Mouse (Mus musculus) ovary, adult 18-20 months (tissue): Measurements from ENCODE around the gene Tmed8.
A peak's percentile ranks its signal among the peaks of the same experiment; 100 is the strongest.
"Not testable (repeated sequence)": the region's sequence is repeated elsewhere in the genome, so short reads cannot be mapped to it uniquely, and the experiment has no call there.

Experiments used
- DNase-seq: peaks from one replicate; pipeline ENCODE4 v3.0.0; 2022; ENCODE audit warnings: low spot score, mixed read lengths

Gene Tmed8

GRCm38 (mm10) chr12:87160310-87160709, 39.9 kb downstream of the Tmed8 start:
- DNase-seq, result no peak

GRCm38 (mm10) chr12:87158099-87158498, 42.2 kb downstream of the Tmed8 start:
- no peak for DNase-seq

- no peak for DNase-seq
These were observed 42.9 kb downstream of the Tmed8 start for GRCm38 (mm10) chr12:87157361-87157760.

DNA sequence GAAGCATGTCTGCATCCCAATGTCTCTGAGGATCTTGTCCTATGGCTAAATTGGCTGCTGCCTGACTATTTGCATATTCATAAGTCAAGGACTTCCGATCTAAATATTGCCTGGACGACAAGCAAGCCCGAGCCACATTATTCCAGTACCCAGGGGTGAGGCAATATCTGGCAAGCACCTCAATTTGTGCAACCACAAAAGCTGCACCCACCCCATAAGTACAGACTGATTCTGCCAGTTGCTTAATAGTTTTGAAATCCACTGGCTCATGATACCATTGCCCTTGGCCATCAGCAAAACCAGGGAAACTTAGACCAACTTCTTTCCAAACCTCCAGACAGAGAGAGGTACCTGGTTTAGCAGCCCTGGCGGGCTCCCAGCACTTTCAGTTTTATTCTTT, 45.8 kb downstream of the Tmed8 start:
- DNase-seq, result not testable (repeated sequence)

- DNase-seq, result no peak
These were observed 50.8 kb downstream of the Tmed8 start for GRCm38 (mm10) chr12:87149471-87149870.

DNA sequence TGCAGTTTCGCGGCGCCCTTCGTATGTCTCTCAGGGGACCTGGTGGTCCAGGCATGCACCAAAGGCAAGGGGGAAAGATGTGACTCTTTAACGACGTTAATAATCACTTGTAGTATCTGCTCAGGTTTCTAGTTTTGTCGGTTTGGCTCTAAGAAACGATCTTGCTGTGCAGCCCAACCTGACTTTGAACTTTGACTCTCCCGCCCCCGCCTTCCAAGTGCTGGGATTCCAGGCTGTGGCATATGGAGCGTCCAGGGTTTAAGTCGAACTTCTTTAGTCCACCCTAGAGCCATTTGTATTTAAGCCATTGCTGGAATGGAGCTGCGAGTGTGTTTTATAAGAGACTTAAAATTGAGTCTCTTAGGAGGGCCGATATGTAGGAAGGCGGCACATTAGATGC, 52.1 kb downstream of the Tmed8 start:
- DNase-seq, result no peak

GRCm38 (mm10) chr12:87147395-87148089, 52.7 kb downstream of the Tmed8 start, which contains the start of gene Pomt2:
Pomt2 (minus strand) TSS chr12:87147968.
- peak; percentile 95 for DNase-seq

DNA sequence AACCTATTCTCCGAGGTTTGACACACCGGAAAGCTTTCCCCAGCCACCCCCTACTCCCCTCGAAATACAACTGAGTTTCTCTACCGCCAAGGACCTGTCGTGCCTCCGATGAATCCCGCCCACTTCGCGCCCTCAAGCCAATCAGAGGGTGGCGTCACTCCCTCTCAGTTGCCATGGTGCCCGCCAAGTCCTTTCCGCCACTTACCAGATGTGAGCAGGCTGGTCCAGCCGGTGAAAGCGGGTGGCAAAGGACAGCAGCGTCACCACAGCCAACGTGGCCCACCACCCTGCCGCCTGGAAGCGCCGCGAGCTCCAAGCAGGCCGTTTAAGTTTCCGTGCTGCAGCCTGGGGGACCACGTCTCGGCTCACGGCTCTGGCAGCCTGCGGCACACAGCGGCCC, 53.3 kb downstream of the Tmed8 start, which contains the start of gene Gstz1:
Gene Gstz1 (plus strand): TSS at position 200 of the 400 bp plus-strand sequence.
- DNase-seq, result peak; percentile 80

DNA sequence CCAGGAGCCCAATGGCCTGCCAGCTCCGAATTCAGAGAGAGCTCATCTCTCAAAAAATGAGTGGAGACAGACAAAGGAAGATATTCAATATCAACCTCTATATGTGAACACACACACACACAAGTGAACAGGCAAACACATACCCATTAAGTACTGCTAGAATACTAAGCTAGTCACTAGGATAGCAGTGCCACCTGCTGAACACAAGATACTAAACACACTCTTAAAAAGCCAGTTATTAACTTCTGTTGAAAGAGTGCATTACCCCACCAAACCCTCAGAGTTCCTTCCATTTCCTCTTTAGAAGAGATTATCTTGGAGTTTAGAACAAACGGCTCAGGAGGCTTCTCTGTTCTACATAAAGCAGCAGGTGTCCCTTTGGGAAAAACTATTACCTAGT, 58.1 kb downstream of the Tmed8 start:
- no peak for DNase-seq

DNA sequence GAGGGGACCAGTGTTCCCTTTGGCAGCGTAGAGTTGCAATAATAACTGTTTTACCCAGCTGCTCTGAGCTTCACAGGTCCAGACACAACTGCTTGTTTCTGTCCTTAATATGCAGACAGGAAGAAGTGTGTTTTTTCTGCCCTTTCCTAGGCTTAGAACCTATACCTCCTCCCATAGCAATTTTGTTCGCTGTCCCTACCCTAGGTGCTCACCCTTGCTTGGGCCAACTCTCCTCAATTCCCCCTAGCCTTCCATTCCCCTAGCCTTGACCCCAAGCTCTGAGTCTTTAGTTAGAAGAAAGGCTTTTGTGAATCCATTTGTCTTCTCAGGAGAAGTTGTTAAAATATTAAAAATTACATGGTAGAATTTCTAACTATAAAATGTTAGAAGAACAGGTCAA, 61.5 kb downstream of the Tmed8 start:
- no peak for DNase-seq

- no peak for DNase-seq
These were observed 61.9 kb downstream of the Tmed8 start for GRCm38 (mm10) chr12:87138342-87138701.

GRCm38 (mm10) chr12:87137439-87138341, 62.6 kb downstream of the Tmed8 start:
- no peak for DNase-seq

DNA sequence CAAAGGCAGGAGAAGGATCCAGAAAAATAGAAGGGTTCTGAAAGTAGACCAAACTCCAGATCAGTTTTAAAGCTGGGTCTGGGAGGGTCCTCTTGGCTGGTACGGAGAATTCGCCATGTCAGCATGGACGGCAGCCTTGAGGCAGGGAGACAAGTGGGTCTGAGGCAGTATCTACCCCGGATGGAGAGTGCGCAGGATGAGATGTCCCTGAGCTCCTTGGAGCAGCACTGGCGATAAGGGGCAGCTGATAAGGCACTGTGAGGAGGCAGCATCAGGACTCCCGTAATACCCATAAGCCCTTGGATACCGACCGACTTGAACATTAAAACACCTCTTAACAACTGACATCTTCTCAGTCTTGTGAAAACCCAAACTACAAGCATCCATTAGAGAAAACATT, 67.5 kb downstream of the Tmed8 start:
- peak; percentile 51 for DNase-seq

DNA sequence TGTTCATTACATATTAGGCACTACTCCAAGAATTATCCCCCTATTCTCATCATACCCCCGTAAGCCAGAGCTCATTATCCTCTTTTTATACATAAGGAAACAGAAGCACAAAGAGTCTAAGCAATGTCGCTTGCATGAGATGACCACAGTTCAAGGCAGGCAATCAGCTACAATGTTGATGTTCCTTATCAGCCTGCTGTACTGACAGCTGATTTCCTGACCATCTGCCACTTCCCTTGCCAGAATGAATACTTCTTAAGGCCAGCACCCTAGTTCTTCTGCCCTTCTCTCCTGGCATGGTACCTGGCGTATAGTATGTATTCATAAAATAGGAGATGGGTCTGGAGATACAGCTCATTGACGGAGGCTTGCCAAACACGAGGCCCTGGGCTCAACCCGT, 68.0 kb downstream of the Tmed8 start:
- DNase-seq, result no peak

GRCm38 (mm10) chr12:87131619-87132018, 68.6 kb downstream of the Tmed8 start:
- DNase-seq, result no peak

DNA sequence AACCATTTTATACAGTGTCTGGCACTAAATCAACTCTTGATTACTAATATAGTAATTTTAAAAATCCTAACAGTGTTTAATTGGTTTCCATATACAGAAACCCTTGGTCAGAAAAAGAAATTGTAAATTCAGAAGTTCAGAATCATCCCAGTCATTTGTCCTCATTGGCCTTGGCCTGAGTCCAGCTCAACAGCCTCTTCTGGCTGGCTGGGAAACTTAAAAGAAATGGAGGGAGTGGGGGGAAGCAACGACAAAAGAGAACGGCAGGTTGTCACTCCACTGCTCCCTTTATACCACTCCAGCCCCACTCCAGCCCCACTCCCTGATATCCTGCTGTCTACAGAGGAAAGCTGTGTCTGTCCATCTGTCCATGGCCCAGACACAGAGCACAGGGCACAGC, 69.1 kb downstream of the Tmed8 start:
- no peak for DNase-seq

DNA sequence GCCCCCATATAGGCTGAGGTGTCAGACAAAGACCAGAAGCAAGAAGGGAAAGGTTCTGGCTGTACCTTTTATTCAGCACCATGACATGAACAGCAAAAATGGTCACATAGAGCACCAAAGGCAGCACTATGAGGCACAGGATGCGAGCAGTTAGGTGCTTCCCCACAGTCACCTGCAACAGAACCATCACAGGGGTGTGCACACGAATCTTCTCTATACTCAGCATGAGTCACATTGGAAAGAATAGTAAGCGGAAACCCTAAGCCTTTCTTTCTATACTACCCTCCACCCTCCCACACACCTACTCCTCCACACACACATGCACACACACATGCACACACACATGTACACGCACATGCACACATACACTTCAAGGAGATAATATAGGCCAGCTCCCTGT, 70.0 kb downstream of the Tmed8 start:
- DNase-seq, result no peak

- no peak for DNase-seq
These were observed 73.0 kb downstream of the Tmed8 start for GRCm38 (mm10) chr12:87127256-87127655.

- no peak for DNase-seq
These were observed 78.2 kb downstream of the Tmed8 start for GRCm38 (mm10) chr12:87121918-87122589.
